Mouse (Mus musculus): ENCODE data around the gene Sorbs1. TPM values are rescaled to one million over a fixed set of nuclear protein-coding genes. Genes with fewer than 3 reads are reported as not detected.
"Not testable (repeated sequence)": the region's sequence is repeated elsewhere in the genome, so short reads cannot be mapped to it uniquely, and the experiment has no call there.

Gene Sorbs1
- 6.6 and 11.3 TPM in 2 replicates for polyA plus RNA-seq (2012; rRNA removed)
- polyA plus RNA-seq (2014; fragmentation: Nextera tagmentation; extraction: Ambion mirVana), result 31.0 and 32.5 TPM in 2 replicates

DNA sequence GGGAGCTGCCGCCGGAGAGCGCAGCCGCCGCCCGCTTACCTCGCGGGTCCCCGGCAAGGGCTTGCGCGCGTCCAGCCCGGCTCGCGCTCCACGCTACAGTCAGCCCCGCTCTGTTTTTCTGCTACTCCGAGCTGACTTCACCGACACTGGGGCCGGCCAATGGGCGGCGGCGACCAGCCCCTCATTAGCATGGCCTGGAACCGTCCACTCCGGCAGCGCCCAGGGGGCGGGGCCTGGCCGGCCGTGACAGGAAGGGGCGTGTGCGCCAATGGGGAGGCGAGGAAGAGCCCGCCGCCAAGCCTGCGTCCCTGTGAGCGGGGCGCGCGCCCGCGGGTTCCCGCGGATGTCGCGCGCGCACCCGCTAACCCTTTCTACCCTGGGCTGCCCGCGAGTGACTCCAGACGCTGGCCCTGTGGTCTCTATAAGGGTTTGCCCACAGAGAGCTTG lies at the start of gene Sorbs1:
Gene Sorbs1 (minus strand): TSS at position 148 of the 447 bp plus-strand sequence.
- peak within 1 kb of the TSS; percentile 94 to 95 for H3K4me3 ChIP-seq (ENCODE audit: insufficient read depth in 1 of 2, low read depth in 2 of 2, low read length in 2 of 2)
- WGBS (ENCODE audit: insufficient replicate concordance), result under 1% methylated on average over 51 of the region's 51 CpGs
- H3K4me2 ChIP-seq (ENCODE audit: low read depth), result peak within 1 kb of the TSS; percentile 87
- H3K9ac ChIP-seq (replicated peaks), result peak within 1 kb of the TSS; percentile 96
- ATAC-seq (ENCODE audit: insufficient read depth), result peak; percentile 96
- peak; percentile 96 for DNase-seq (ENCODE audit: low read depth in 3 of 3, low spot score in 3 of 3)
- H3K9me3 ChIP-seq (ENCODE audit: control insufficient read depth, low read length), result no peaks in the 10 kb centered on the region
- peak within 1 kb of the TSS; percentile 96 for H3K27ac ChIP-seq
- H3K27me3 ChIP-seq (ENCODE audit: control insufficient read depth, insufficient read depth, low read length), result no peaks in the 10 kb centered on the region
- H3K4me1 ChIP-seq (replicated peaks; ENCODE audit: control insufficient read depth in 2 of 2, insufficient read depth in 2 of 2, low read length in 1 of 2), result peaks cover 31 to 39% of the 10 kb centered on the region in 2 experiments
- TF ChIP-seq CTCF (IDR thresholded peaks at IDR 0.05; ENCODE audit: low read depth) (no peak), EP300 (IDR thresholded peaks at IDR 0.05; ENCODE audit: low read depth) (no peak)
- H3K36me3 ChIP-seq (replicated peaks; ENCODE audit: control insufficient read depth, insufficient read depth, low read depth), result no peaks in the 10 kb centered on the region

DNA sequence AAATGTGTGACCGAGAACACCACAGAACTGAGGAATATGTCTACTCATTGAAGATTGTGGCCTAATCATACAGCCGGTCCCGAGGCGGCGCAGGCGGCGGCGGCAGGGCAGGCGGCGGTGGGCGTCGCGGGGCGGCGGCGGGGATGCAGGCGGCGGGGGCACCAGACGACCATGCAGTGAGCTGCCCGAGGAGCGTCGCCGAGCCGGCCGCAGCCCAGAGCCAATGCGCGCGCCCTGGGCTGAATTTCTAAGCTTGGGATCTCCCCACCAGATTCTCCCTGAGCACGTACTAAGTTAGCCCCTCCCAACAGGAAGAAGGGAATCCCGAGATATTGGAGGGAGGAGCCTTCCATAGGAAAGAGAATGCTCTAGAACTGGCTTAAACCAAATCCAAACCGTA lies 47.9 kb upstream of the Sorbs1 start:
- whole genome bisulfite sequencing (ENCODE audit: insufficient replicate concordance), result 82% methylated on average over 13 of the region's 31 CpGs
- 0 out of 2 replicates have a peak, but pooled peaks have one; percentile 53 for ATAC-seq (ENCODE audit: insufficient read depth)
- H3K9me3 ChIP-seq (ENCODE audit: control insufficient read depth, low read length); DNase-seq (ENCODE audit: low read depth in 3 of 3, low spot score in 3 of 3); H3K4me2 ChIP-seq (ENCODE audit: low read depth); H3K4me3 ChIP-seq (ENCODE audit: insufficient read depth in 1 of 2, low read depth in 2 of 2, low read length in 2 of 2); H3K27me3 ChIP-seq (ENCODE audit: control insufficient read depth, insufficient read depth, low read length); H3K27ac ChIP-seq; H3K4me1 ChIP-seq (replicated peaks; ENCODE audit: control insufficient read depth in 2 of 2, insufficient read depth in 2 of 2, low read length in 1 of 2); H3K9ac ChIP-seq (replicated peaks): not testable (repeated sequence)
- H3K36me3 ChIP-seq (replicated peaks; ENCODE audit: control insufficient read depth, insufficient read depth, low read depth), result peaks cover 29% of the 10 kb centered on the region

DNA sequence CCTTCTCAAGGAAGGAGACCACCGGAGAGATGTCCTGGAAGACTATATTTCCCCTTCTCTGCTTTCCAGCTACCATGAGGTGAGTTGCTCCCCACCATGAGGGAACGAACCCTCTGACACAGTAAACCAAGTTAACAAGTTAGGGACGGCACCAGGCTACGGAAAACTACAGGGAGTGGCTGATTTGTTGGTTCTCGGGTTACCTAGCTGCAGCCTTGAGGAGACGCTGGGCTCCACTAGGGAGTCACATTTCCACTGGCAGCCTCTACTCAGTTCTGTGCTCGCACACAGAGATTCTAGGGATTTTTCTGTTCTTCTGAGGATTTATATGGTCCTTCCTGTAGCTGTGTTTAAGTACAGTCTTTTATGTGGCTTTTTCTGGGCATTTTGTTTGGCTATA lies 42.5 kb upstream of the Sorbs1 start:
- ATAC-seq (ENCODE audit: insufficient read depth) (no peak), DNase-seq (ENCODE audit: low read depth in 3 of 3, low spot score in 3 of 3) (no peak)
- Histone ChIP-seq H3K4me2 (ENCODE audit: low read depth) (no peak overlapping the region), H3K4me1 (replicated peaks; ENCODE audit: control insufficient read depth in 2 of 2, insufficient read depth in 2 of 2, low read length in 1 of 2) (peaks cover 12 to 22% of the 10 kb centered on the region in 2 experiments), H3K4me3 (ENCODE audit: insufficient read depth in 1 of 2, low read depth in 2 of 2, low read length in 2 of 2) (no peak overlapping the region), H3K9me3 (ENCODE audit: control insufficient read depth, low read length) (no peaks in the 10 kb centered on the region), H3K36me3 (replicated peaks; ENCODE audit: control insufficient read depth, insufficient read depth, low read depth) (peaks cover 39% of the 10 kb centered on the region), H3K27me3 (ENCODE audit: control insufficient read depth, insufficient read depth, low read length) (no peaks in the 10 kb centered on the region), H3K27ac (no peak overlapping the region), H3K9ac (replicated peaks) (no peak overlapping the region)
- TF ChIP-seq CTCF (IDR thresholded peaks at IDR 0.05; ENCODE audit: low read depth), result no peak
- TF ChIP-seq EP300 (IDR thresholded peaks at IDR 0.05; ENCODE audit: low read depth), result no peak
- WGBS (ENCODE audit: insufficient replicate concordance), result 86% methylated on average over 7 of the region's 7 CpGs

DNA sequence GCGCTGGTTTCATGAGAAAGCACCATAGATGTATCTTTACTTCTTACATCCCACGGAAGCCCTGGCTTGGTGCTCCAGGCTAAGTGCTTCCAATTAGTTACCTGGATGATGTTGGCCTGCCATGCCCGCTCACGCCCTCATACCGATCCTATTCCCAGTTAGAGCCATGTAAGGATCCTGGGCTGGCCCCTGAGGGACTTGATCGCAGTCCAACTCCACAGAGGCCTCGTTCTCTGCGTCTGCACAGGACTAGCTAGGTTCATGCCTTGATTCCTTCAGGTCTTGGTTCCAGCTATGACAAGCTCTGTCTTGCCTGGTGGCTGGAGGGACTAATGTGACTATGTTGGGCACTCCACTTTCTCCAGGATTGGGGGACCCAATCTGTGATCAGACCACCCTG lies 41.6 kb upstream of the Sorbs1 start:
- TF ChIP-seq CTCF (IDR thresholded peaks at IDR 0.05; ENCODE audit: low read depth) (no peak), EP300 (IDR thresholded peaks at IDR 0.05; ENCODE audit: low read depth) (no peak)
- H3K9me3 ChIP-seq (ENCODE audit: control insufficient read depth, low read length), result no peaks in the 10 kb centered on the region
- H3K4me3 ChIP-seq (ENCODE audit: insufficient read depth in 1 of 2, low read depth in 2 of 2, low read length in 2 of 2), result no peak overlapping the region
- peaks cover 45% of the 10 kb centered on the region for H3K36me3 ChIP-seq (replicated peaks; ENCODE audit: control insufficient read depth, insufficient read depth, low read depth)
- H3K4me1 ChIP-seq (replicated peaks; ENCODE audit: control insufficient read depth in 2 of 2, insufficient read depth in 2 of 2, low read length in 1 of 2), result peaks cover 12 to 22% of the 10 kb centered on the region in 2 experiments
- no peaks in the 10 kb centered on the region for H3K27me3 ChIP-seq (ENCODE audit: control insufficient read depth, insufficient read depth, low read length)
- H3K27ac ChIP-seq, result no peak overlapping the region
- DNase-seq (ENCODE audit: low read depth in 3 of 3, low spot score in 3 of 3) (no peak), ATAC-seq (ENCODE audit: insufficient read depth) (no peak)
- WGBS (ENCODE audit: insufficient replicate concordance), result 86% methylated on average over 8 of the region's 8 CpGs
- no peak overlapping the region for H3K4me2 ChIP-seq (ENCODE audit: low read depth)
- H3K9ac ChIP-seq (replicated peaks), result no peak overlapping the region

DNA sequence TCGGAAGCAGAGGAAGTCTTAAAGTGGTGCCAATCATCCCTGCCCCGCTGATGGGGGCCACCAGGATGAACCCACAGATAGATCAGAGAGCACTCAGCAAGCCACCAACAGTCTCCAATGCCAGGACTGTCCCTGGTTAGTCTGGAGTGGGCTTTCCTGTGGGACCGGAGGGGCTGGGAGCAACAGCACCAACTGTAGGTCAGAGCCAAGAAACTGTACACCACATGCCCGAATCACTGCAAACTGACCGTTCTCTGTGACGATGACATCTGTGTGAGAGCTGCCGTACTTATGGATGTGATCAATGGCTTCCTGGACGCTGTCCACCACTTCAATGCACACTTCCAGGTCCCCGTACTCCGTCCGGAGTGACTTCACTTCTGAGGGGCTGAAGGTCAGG lies 40.8 kb upstream of the Sorbs1 start:
- ATAC-seq (ENCODE audit: insufficient read depth) (no peak), DNase-seq (ENCODE audit: low read depth in 3 of 3, low spot score in 3 of 3) (no peak)
- peaks cover 12 to 22% of the 10 kb centered on the region in 2 experiments for H3K4me1 ChIP-seq (replicated peaks; ENCODE audit: control insufficient read depth in 2 of 2, insufficient read depth in 2 of 2, low read length in 1 of 2)
- no peak overlapping the region for H3K9ac ChIP-seq (replicated peaks)
- WGBS (ENCODE audit: insufficient replicate concordance), result 86% methylated on average over 11 of the region's 11 CpGs
- no peak overlapping the region for H3K4me2 ChIP-seq (ENCODE audit: low read depth)
- no peak overlapping the region for H3K4me3 ChIP-seq (ENCODE audit: insufficient read depth in 1 of 2, low read depth in 2 of 2, low read length in 2 of 2)
- TF ChIP-seq EP300 (IDR thresholded peaks at IDR 0.05; ENCODE audit: low read depth) (no peak), CTCF (IDR thresholded peaks at IDR 0.05; ENCODE audit: low read depth) (no peak)
- H3K9me3 ChIP-seq (ENCODE audit: control insufficient read depth, low read length), result no peaks in the 10 kb centered on the region
- peaks cover 45% of the 10 kb centered on the region for H3K36me3 ChIP-seq (replicated peaks; ENCODE audit: control insufficient read depth, insufficient read depth, low read depth)
- no peak overlapping the region for H3K27ac ChIP-seq
- no peaks in the 10 kb centered on the region for H3K27me3 ChIP-seq (ENCODE audit: control insufficient read depth, insufficient read depth, low read length)

All from liver, embryonic 14.5 days (tissue).